Mouse (Mus musculus) CD8-positive naive resting alpha-beta T cell, adult 2 months (primary cell): ENCODE data around the gene Gm44579.

ENCODE experiments used
- DNase-seq, 2 experiments: peaks; one replicate each; pipeline ENCODE4 v3.0.0; 2022; ENCODE audit warnings: low read depth in 2 of 2, low spot score in 2 of 2

Gene Gm44579

DNA sequence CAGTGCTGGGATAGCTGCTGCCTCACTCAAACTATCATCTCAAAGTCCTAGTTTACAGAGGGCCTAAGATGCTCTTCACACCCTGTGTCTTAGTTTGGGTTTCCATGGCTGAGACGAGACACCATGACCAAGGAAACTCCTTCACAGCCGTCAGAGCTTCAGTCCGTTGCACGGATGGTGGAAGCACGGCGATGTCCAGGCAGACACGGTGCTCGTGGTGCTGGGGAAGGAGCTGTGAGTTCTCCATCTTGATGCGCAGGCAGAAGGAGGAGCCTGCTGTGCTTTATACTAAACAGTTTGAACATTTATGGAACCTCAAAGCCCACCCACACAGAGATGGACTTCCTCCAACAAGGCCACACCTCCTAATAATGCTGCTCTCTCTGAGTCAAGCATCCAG, 83.9 kb downstream of the Gm44579 start:
- DNase-seq, result no peak
